Mouse (Mus musculus): ENCODE results near the gene Cttnbp2.

- TF ChIP-seq EP300 (IDR thresholded peaks at IDR 0.05; ENCODE audit: low read depth): no peak
- no peak for TF ChIP-seq CTCF (IDR thresholded peaks at IDR 0.05; ENCODE audit: low read depth)
Measured at GRCm38 (mm10) chr6:18424822-18425221, 89.8 kb downstream of the Cttnbp2 start.

All from liver, postnatal 0 days (tissue).